Mouse (Mus musculus) heart, adult 8-10 months (tissue): ENCODE measurements around the gene Taf4. TPM values are rescaled to one million over a fixed set of nuclear protein-coding genes. Genes with fewer than 3 reads are reported as not detected.

Experiments
- DNase-seq: peaks from one replicate; pipeline ENCODE4 v3.0.0; 2022; ENCODE audit warnings: low spot score
- total RNA-seq, 4 experiments: library from RNA; stranded (reverse); gene quantifications; 2 replicates each; pipeline ENCODE4 v1.2.4; 2022

Gene Taf4
- total RNA-seq, 4 experiments from 2014 or later, result 13.0 to 21.5 (median 16.1) TPM

- DNase-seq, result no peak
Observed at GRCm38 (mm10) chr2:179941696-179942095, 34.8 kb downstream of the Taf4 start.

GRCm38 (mm10) chr2:179937091-179937490 is 39.4 kb downstream of the Taf4 start:
- no peak for DNase-seq

DNA sequence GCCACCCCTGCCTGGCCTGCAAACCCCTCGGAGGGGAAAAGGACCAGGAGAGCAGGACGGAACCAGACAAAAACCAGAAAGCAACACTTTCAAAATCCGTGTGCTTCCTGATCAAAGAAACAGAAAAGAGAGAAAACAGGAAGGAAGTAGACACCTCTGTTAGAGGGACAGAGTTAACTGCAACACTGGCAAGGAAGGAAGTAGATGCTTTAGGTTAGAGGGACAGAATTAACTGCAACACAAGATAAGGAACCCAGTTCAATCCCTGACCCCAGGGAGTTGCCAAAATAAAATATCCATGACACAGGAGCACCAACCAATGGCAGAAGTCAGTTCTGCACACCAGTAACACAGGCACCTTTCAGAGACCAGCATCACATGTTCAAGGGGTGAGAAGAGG is 42.3 kb downstream of the Taf4 start:
- DNase-seq, result no peak

DNA sequence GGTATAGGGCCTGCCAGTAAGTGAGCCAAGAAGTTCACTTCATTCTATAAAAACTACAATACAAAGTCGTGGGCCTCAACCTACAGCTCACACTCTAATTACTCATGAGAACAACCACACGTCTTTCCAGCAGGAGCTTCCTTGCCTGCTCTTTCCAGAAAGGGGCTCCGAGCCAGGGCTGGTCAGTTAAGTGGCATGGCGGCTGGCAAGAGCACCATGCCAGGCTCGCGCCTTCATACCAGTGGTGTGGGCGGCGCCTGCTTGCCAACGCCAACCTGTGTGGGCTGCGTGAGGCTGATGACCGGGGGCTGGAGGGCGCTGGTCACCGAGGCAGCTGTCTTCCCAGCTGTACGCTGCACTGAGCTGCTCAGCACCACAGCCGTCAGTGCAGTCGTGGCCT is 44.7 kb downstream of the Taf4 start:
- DNase-seq, result peak; percentile 16

DNA sequence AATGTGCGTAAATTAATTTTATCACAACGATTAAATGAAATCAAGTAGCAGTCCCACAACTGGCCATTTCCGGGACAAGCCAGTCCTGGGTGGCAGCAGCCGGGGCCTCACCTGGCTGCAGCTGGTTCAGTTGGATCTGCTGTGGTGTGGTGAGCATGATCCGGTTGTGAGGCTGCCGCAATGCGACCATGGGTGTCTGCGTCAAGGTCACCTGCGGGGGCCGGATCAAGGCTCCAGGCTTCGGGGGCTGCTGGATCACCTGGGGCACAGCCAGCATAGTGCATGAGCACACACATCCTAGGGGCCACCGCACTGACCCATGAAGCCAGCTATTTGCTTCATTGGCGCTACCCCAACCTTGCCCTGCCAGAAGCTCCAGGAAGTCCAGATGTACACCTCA is 47.3 kb downstream of the Taf4 start:
- no peak for DNase-seq

DNA sequence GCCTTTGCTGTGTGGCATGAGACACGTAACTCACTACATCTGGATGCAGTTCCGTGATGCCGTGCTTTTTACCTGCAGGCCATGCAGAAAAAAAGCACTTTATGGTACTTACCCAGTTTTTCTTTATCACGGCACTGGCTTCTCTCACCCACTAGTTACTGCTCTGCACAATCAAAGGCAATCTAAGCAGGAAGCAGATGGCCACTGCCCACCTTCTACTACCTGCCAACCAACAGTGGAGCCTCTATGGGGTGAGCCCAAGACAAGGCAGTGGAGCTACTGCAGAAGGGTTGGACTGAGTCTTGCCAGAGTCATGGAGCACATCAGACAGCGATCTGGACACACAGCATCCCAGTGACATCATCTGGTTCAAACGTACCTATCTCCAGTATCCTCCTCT is 52.4 kb downstream of the Taf4 start:
- no peak for DNase-seq

- no peak for DNase-seq
Observed at GRCm38 (mm10) chr2:179921021-179921653, 55.3 kb downstream of the Taf4 start.

GRCm38 (mm10) chr2:179920042-179920441 is 56.4 kb downstream of the Taf4 start:
- DNase-seq, result no peak

GRCm38 (mm10) chr2:179916877-179917673 is 59.4 kb downstream of the Taf4 start:
- DNase-seq, result peak; percentile 40

GRCm38 (mm10) chr2:179914246-179914645 is 62.2 kb downstream of the Taf4 start:
- no peak for DNase-seq

DNA sequence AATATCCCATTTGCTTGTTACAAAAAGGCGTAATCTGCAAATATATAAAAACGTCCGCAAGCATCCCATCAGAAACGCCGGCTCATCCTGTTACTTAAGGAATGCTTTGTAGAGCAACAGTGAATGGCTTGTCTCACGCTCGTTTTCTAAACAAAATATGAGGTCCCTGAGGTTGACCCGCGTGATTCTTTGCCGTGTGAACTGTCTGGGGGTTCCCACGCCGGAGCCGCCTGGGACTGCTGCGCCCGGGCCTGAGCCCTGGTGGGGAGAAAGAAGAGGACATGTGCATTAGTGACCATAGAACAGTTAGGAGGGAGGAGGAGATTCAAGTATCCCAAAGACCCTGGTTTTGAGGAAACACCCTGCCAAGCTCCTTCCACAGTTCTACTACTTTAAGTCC is 63.1 kb downstream of the Taf4 start:
- no peak for DNase-seq

- no peak for DNase-seq
Observed at GRCm38 (mm10) chr2:179912911-179913310, 63.5 kb downstream of the Taf4 start.

GRCm38 (mm10) chr2:179896949-179897348 is 79.5 kb downstream of the Taf4 start:
- DNase-seq, result no peak

DNA sequence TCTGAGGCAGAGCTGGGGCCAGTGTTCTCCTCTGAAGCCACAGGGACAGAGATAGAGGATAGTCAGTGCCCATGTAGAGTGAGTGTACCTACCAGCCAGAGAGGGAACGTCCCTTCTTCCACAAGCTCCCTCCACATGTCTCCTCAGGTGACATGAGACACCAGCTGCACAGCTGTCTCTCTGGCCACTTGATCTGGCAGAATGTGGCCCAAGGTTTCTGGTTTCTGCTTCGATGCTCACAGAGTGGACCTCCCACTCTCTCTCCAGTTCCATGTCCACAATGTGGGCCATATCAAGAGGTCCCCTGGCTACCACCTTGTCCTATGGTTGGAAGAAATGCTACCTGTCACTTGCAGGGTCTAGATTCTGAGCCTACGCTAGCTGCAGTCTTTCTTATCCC is 85.4 kb downstream of the Taf4 start:
- DNase-seq, result no peak

GRCm38 (mm10) chr2:179884561-179884960 is 91.9 kb downstream of the Taf4 start:
- DNase-seq, result no peak

DNA sequence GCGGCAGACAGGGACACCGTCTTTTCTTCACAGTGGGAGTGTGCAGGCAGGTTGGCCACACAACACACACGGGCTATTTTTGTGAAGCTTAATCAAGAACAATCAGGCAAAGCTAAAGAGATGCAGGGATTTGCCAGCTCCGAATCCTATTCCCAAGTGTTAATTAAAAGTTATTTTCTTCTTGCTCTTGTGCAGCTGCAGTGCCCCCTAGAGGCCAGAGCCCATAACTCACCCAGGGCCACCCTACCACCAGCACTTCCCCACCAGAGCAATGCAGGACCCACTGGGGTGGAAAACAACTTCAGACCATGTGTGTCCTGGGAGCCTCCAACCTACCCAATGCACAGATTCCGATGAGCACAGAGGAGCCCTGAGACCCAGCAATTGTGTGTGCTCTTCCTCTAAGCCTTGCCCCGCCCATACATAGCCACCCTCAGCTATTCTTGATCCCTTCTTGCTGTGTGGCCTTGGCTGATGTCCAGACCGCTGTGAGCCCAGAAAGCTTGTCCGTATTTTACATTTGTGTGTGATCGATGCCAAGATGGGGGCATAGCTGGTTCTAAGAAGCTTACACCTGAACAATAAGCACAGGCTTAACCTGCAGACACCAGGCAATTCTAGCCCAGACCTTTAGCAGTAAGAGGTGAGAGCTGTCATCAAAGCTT is 98.8 kb downstream of the Taf4 start:
- DNase-seq, result no peak

- peak; percentile 42 for DNase-seq
Observed at GRCm38 (mm10) chr2:179875147-179875546, 101.3 kb downstream of the Taf4 start.

GRCm38 (mm10) chr2:179873315-179873714 is 103.1 kb downstream of the Taf4 start:
- no peak for DNase-seq

DNA sequence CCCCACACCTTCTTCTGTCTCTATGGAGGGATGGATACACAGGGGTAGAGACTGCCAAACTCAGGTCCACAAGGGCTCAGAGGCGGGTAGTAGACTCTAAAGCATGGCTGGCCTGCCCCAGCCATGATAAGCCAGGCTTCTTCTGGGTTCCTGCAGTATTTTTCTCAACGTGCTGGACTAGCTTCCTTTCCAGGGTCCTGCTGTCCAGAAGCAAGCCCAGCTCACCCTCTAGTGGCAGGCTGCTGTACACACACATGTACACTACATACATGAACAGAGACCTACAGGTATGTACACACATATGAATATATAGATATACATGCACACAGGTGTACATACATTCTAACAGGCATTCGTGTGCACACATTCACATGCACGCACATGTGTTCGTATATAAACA is 103.7 kb downstream of the Taf4 start:
- DNase-seq, result no peak

GRCm38 (mm10) chr2:179869871-179870270 is 106.6 kb downstream of the Taf4 start:
- no peak for DNase-seq

GRCm38 (mm10) chr2:179867669-179868068 is 108.8 kb downstream of the Taf4 start:
- peak; percentile 39 for DNase-seq

DNA sequence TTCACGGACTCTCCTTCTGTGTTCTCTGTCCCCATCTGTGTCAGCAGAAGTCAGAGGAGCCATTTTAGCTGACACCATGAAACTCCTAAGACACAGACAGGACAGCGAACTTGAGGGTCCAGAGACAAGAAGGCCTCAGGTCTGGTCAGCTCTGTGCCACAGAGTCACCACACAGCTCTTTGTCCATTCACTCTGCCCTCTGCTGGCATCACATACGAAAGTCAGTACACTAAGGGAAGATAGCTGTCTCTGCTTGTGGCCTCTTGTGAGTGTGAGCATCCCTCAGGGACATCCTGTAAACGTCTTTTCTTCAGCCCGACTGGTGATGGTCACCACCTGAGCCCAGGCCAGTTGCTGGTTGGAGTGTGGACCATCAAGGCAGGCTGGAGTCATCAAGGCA is 111.3 kb downstream of the Taf4 start:
- no peak for DNase-seq

- no peak for DNase-seq
Observed at GRCm38 (mm10) chr2:179863266-179863665, 113.2 kb downstream of the Taf4 start.
